Mouse (Mus musculus) bone marrow, adult 2 months (tissue): ENCODE results near the gene Gjc3. TPM values are rescaled to one million over a fixed set of nuclear protein-coding genes. Genes with fewer than 3 reads are reported as not detected.

ENCODE experiments used
- H3K27ac ChIP-seq: fragments of 200-500 bp; 2 replicates; pipeline ENCODE4 v1.5.1; 2012; ENCODE audit warnings: low read depth, mild to moderate bottlenecking, control low read depth, inconsistent platforms, low read length; ENCODE audit not compliant: control insufficient read depth, poor library complexity, insufficient read depth
- H3K4me1 ChIP-seq: fragments of 200-500 bp; 2 replicates; pipeline ENCODE4 v1.6.1; 2011; ENCODE audit warnings: low read length; ENCODE audit not compliant: control insufficient read depth, insufficient read depth
- H3K4me3 ChIP-seq: fragments of 200-500 bp; replicated peaks from 2 replicates; pipeline ENCODE3; 2011; ENCODE audit warnings: mild to moderate bottlenecking, low read depth, low read length, control low read depth; ENCODE audit not compliant: control insufficient read depth
- CTCF ChIP-seq: fragments of 200-500 bp; IDR thresholded peaks from 2 replicates; pipeline ENCODE4 v1.5.1; 2011; ENCODE audit warnings: low read length, control low read depth; ENCODE audit not compliant: control insufficient read depth, insufficient read depth
- POLR2A ChIP-seq: fragments of 200-500 bp; IDR thresholded peaks from 2 replicates; pipeline ENCODE4 v1.6.1; 2011; ENCODE audit warnings: low read depth, mild to moderate bottlenecking, control low read depth, low read length, borderline replicate concordance; ENCODE audit not compliant: control insufficient read depth
- WGBS: fragments of 180-500 bp; shearing (Covaris S2); methylation state at CpG from one replicate; pipeline ENCODE4 v1.1.7; 2018; 5-methylcytosine and 5-hydroxymethylcytosine counted together
- polyA plus RNA-seq: library from polyadenylated mRNA; stranded (reverse); fragments of >200 nt; gene quantifications from 2 replicates; pipeline ENCODE4 v1.2.4, GENCODE M21; 2011; ENCODE audit warnings: low replicate concordance; ENCODE audit not compliant: missing spikeins, insufficient read depth, insufficient read length

Gjc3 gene
- polyA plus RNA-seq: not detected in 2 replicates

- H3K4me3 ChIP-seq: no peak within 1 kb of the TSS
- no peaks in the 10 kb centered on the region for H3K4me1 ChIP-seq
- WGBS: 80% methylated on average over 8 of the region's 8 CpGs
- TF ChIP-seq POLR2A (no peak), CTCF (no peak)
- H3K27ac ChIP-seq: no peak within 1 kb of the TSS
These were observed at the start of gene Gjc3 for GRCm38 (mm10) chr5:137962945-137963344. Gjc3 (minus strand) TSS chr5:137963098.

GRCm38 (mm10) chr5:138012382-138012781, 49.5 kb upstream of the Gjc3 start:
- no peak overlapping the region for H3K27ac ChIP-seq
- no peak for TF ChIP-seq CTCF
- TF ChIP-seq POLR2A: no peak
- no peaks in the 10 kb centered on the region for H3K4me1 ChIP-seq
- WGBS: 86% methylated on average over 5 of the region's 5 CpGs
- no peak overlapping the region for H3K4me3 ChIP-seq

GRCm38 (mm10) chr5:138009437-138009836, 46.5 kb upstream of the Gjc3 start:
- H3K4me1 ChIP-seq: no peaks in the 10 kb centered on the region
- 84% methylated on average over 5 of the region's 5 CpGs for WGBS
- no peak overlapping the region for H3K27ac ChIP-seq
- TF ChIP-seq POLR2A (no peak), CTCF (no peak)
- no peak overlapping the region for H3K4me3 ChIP-seq

GRCm38 (mm10) chr5:137986351-137986750, 23.5 kb upstream of the Gjc3 start:
- no peaks in the 10 kb centered on the region for H3K4me1 ChIP-seq

GRCm38 (mm10) chr5:137981300-137981699, 18.4 kb upstream of the Gjc3 start, which contains the start of gene Azgp1:
Azgp1 (plus strand) TSS chr5:137981520.
- Histone ChIP-seq H3K4me1 (no peaks in the 10 kb centered on the region), H3K4me3 (no peak within 1 kb of the TSS), H3K27ac (no peak within 1 kb of the TSS)
- 28% methylated on average over 4 of the region's 4 CpGs for WGBS
- no peak for TF ChIP-seq POLR2A
- TF ChIP-seq CTCF: no peak

More at GRCm38 (mm10) chr5:137986351-137986750, 23.5 kb upstream of the Gjc3 start:
- Histone ChIP-seq H3K27ac (no peak overlapping the region), H3K4me3 (no peak overlapping the region)
- TF ChIP-seq CTCF: no peak
- no peak for TF ChIP-seq POLR2A
- WGBS: 63% methylated on average over 1 of the region's 1 CpGs

DNA sequence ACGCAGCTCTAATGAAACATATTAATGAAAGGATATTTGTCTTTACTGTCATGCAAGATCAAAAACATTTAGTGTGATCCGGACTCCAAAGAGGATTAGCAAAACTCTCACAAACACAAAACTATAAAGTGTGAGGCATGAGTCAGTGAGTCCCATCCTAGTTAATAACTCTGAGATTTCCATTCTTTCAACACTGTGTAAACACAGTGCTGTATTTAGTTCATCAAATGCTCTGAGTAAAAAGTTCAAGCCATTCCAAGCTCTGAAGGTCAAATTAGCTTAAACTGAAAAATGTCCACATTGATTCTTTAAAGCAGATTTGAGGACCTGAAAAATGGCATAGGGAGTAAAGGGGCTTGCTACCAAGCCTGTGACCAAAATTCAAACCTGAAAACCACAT, 16.2 kb upstream of the Gjc3 start:
- 67% methylated on average over 2 of the region's 2 CpGs for WGBS
- TF ChIP-seq CTCF (no peak), POLR2A (no peak)

DNA sequence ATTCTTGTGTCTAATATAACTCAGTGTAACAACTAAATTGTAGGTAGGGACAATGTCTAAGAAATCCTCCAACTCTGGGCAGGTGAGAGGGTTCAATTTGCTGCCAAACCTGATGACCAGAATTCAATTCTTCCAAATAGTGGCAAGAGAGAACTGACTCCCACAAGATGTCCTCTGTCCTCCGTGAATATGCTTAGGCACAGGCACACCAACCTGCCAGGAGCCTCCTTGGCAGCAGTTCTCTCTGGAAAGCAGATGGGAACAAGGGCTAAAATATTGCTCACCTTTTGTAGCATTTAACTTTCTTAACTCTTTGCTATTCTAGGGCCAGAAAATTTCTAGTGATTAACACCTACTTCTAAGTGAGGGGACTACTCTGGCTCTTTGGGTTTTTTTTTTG, 14.4 kb upstream of the Gjc3 start:
- Histone ChIP-seq H3K4me3 (no peak overlapping the region), H3K27ac (no peak overlapping the region), H3K4me1 (no peaks in the 10 kb centered on the region)
- no peak for TF ChIP-seq POLR2A
- TF ChIP-seq CTCF: no peak
- WGBS: 32% methylated on average over 1 of the region's 1 CpGs

More for the DNA sequence above, 16.2 kb upstream of the Gjc3 start:
- no peak overlapping the region for H3K27ac ChIP-seq
- no peaks in the 10 kb centered on the region for H3K4me1 ChIP-seq
- no peak overlapping the region for H3K4me3 ChIP-seq

GRCm38 (mm10) chr5:137975434-137975833, 12.5 kb upstream of the Gjc3 start:
- 44% methylated on average over 1 of the region's 1 CpGs for whole genome bisulfite sequencing
- Histone ChIP-seq H3K27ac (no peak overlapping the region), H3K4me3 (no peak overlapping the region), H3K4me1 (no peaks in the 10 kb centered on the region)
- TF ChIP-seq POLR2A (no peak), CTCF (no peak)

DNA sequence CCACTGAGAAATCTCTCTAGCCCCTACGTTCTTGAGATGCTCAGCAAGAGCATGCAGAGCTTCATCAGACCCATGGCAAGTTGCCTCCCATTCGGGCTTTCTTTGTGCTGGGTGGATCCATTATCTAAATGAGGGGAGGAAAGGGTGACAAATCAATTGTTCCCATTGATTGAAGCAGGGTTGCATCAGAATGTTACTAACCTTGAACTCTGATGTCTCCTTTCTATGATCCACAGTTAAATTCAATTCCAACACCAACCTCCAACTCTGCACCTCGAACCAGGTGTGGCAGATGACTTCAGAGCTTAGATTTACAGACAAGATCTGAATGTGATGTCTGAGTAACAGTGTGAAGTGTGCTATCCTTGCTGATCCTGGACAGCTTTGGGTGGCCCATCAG, 11.8 kb upstream of the Gjc3 start:
- Histone ChIP-seq H3K4me1 (no peaks in the 10 kb centered on the region), H3K4me3 (no peak overlapping the region), H3K27ac (no peak overlapping the region)
- TF ChIP-seq POLR2A (no peak), CTCF (no peak)
- 47% methylated on average over 3 of the region's 3 CpGs for WGBS
